Mouse (Mus musculus) heart, postnatal 0 days (tissue): ENCODE data around the gene Rnf111. TPM values are rescaled to one million over a fixed set of nuclear protein-coding genes. Genes with fewer than 3 reads are reported as not detected.

Source experiments
- ATAC-seq: fragments of 200-750 bp; cut with Nextera tagmentation; 2 replicates; pipeline ENCODE4 v1.8.0; 2017; ENCODE audit warnings: low read depth, moderate number of reproducible peaks, moderate library complexity; ENCODE audit not compliant: insufficient read depth
- DNase-seq: peaks from one replicate; pipeline ENCODE4 v3.0.0-alpha.2; 2016; ENCODE audit warnings: low spot score
- H3K27ac ChIP-seq: fragments of 300-500 bp; sonication (generic); 2 replicates; pipeline ENCODE4 v1.5.1; 2014; ENCODE audit warnings: low read depth, mild to moderate bottlenecking
- H3K27me3 ChIP-seq: fragments of 300-500 bp; sonication (generic); 2 replicates; pipeline ENCODE4 v1.6.1; 2014; ENCODE audit warnings: low read length, mixed read lengths; ENCODE audit not compliant: control insufficient read depth, insufficient read depth
- H3K36me3 ChIP-seq: fragments of 300-500 bp; sonication (generic); replicated peaks from 2 replicates; pipeline ENCODE4 v1.6.1; 2014; ENCODE audit warnings: low read length, mixed read lengths; ENCODE audit not compliant: control insufficient read depth, insufficient read depth
- H3K4me1 ChIP-seq: fragments of 300-500 bp; sonication (generic); 2 replicates; pipeline ENCODE4 v1.6.1; 2014; ENCODE audit warnings: antibody characterized with exemption; ENCODE audit not compliant: control insufficient read depth, insufficient read depth
- H3K4me2 ChIP-seq: fragments of 300-500 bp; sonication (generic); 2 replicates; pipeline ENCODE4 v1.6.1; 2014; ENCODE audit warnings: low read depth, mild to moderate bottlenecking, low read length, moderate library complexity
- H3K4me3 ChIP-seq: fragments of 300-500 bp; sonication (generic); 2 replicates; pipeline ENCODE4 v1.5.1; 2014; ENCODE audit warnings: low read depth, low read length
- H3K9ac ChIP-seq: fragments of 300-500 bp; sonication (generic); replicated peaks from 2 replicates; pipeline ENCODE4 v1.6.1; 2014; ENCODE audit warnings: low read depth, low read length, mixed read lengths
- H3K9me3 ChIP-seq: fragments of 300-500 bp; sonication (generic); replicated peaks from 2 replicates; pipeline ENCODE4 v1.6.1; 2016; ENCODE audit warnings: low read length; ENCODE audit not compliant: control insufficient read depth
- CTCF ChIP-seq: IDR thresholded peaks from 2 replicates; pipeline ENCODE4 v1.5.1; 2016; ENCODE audit warnings: antibody characterized with exemption, control low read depth, low read depth
- EP300 ChIP-seq: IDR thresholded peaks from 2 replicates; pipeline ENCODE4 v1.6.1; 2016; ENCODE audit warnings: antibody characterized with exemption, low read depth
- WGBS: fragments of 180-500 bp; shearing (Covaris S2); extraction: QIAGEN DNeasy Blood & Tissue Kit; methylation state at CpG from one replicate; pipeline ENCODE4 v1.1.7; 2014; 5-methylcytosine and 5-hydroxymethylcytosine counted together
- polyA plus RNA-seq: library from polyadenylated mRNA; unstranded; fragments of >200 nt; fragmentation: Nextera tagmentation; extraction: Ambion mirVana; gene quantifications from 2 replicates; pipeline ENCODE4 v1.2.1, GENCODE M21; 2015
- total RNA-seq: library from RNA; depleted of rRNA; stranded (reverse); fragments of >200 nt; gene quantifications from 2 replicates; pipeline ENCODE4 v1.2.3, GENCODE M21; 2014; ENCODE audit warnings: low replicate concordance

The Rnf111 gene
- total and polyA plus RNA-seq, 2 experiments from 2014 or later, result 12.0 to 26.8 TPM

GRCm38 (mm10) chr9:70496990-70497389 is 6.5 kb downstream of the Rnf111 start:
- no peak overlapping the region for H3K4me3 ChIP-seq
- no peak for DNase-seq
- H3K4me1 ChIP-seq, result peaks cover 22% of the 10 kb centered on the region
- no peak overlapping the region for H3K27ac ChIP-seq
- no peak for ATAC-seq
- no peaks in the 10 kb centered on the region for H3K9me3 ChIP-seq
- TF ChIP-seq EP300 (no peak), CTCF (no peak)
- H3K36me3 ChIP-seq, result peaks cover 13% of the 10 kb centered on the region
- H3K27me3 ChIP-seq, result no peaks in the 10 kb centered on the region
- no peak overlapping the region for H3K4me2 ChIP-seq
- no peak overlapping the region for H3K9ac ChIP-seq

DNA sequence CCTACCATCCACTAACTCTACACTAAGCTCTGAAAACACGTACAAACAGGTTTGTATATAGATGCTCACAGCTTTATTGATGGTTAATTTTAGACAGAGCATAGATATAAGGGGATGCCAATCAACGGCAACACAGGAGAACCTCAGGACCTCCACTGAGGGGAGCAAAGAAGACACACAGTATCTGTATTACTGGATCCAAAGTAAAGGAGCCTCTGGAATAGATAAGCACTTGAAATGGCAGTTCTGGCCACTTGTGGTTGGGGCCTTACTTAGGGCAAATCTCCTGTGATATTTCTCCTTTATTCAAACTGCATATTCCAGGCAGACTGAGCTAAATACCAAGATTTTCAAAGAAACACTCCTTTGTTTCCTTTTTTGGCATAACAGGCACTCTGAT is 10.5 kb downstream of the Rnf111 start:
- TF ChIP-seq CTCF (no peak), EP300 (no peak)
- H3K9me3 ChIP-seq, result no peaks in the 10 kb centered on the region
- DNase-seq, result no peak
- peaks cover 15% of the 10 kb centered on the region for H3K4me1 ChIP-seq
- whole genome bisulfite sequencing, result 72% methylated on average over 2 of the region's 2 CpGs
- ATAC-seq, result no peak
- H3K36me3 ChIP-seq, result peaks cover 26% of the 10 kb centered on the region
- H3K27ac ChIP-seq, result no peak overlapping the region
- no peak overlapping the region for H3K9ac ChIP-seq
- H3K4me2 ChIP-seq, result no peak overlapping the region
- H3K4me3 ChIP-seq, result no peak overlapping the region
- no peaks in the 10 kb centered on the region for H3K27me3 ChIP-seq

DNA sequence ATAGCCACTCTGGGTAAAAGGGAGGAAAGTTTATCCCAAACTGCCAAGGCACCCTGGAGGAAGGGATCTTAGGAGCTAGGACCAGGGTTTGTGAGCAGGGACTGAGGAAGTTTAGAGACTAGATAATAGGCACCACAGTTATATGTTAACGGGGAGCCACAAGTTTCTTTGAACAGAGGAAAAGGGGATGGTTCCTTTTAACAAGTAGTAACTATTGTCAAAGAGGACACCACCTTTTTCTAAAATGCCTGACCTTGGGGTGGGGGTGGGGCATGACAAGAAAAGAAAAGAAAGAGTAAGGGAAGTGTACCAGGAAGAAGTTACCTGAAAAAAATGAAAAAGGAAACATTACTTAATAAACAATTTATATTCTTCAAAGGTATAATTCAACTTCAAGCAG is 12.3 kb downstream of the Rnf111 start:
- no peak overlapping the region for H3K4me2 ChIP-seq
- no peaks in the 10 kb centered on the region for H3K27me3 ChIP-seq
- DNase-seq, result no peak
- no peak overlapping the region for H3K27ac ChIP-seq
- WGBS, result 70% methylated on average over 1 of the region's 1 CpGs
- no peak overlapping the region for H3K4me3 ChIP-seq
- no peak overlapping the region for H3K9ac ChIP-seq
- H3K4me1 ChIP-seq, result peaks cover 6% of the 10 kb centered on the region; the same call in 1 of the 2 replicates
- no peak for ATAC-seq
- H3K36me3 ChIP-seq, result peaks cover 31% of the 10 kb centered on the region
- TF ChIP-seq EP300 (no peak), CTCF (no peak)
- no peaks in the 10 kb centered on the region for H3K9me3 ChIP-seq

DNA sequence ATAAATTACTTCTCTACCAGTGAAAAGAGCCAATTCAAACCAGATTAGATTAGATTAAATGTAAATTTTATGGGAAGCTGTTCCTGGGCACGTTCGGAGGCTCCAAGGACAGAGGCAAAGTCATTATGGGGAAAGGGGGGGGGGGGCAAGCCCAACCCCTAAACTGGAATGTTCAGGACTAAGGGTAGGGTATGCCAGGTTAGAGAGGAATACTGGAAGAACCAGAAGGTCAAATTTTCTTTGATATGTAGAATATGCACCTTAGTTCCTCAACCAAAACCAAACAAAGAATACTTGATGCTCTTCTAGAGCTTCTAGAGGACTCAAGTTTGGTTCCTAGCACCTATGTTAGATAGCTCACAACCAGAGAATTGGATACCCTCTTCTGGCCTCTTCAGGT is 16.1 kb downstream of the Rnf111 start:
- Histone ChIP-seq H3K36me3 (peaks cover 29% of the 10 kb centered on the region; the same call in 1 of the 2 replicates), H3K27me3 (no peaks in the 10 kb centered on the region), H3K9me3 (no peaks in the 10 kb centered on the region), H3K4me3 (no peak overlapping the region), H3K4me2 (no peak overlapping the region), H3K27ac (no peak overlapping the region), H3K4me1 (peaks cover 6% of the 10 kb centered on the region; the same call in 1 of the 2 replicates), H3K9ac (no peak overlapping the region)
- no peak for TF ChIP-seq EP300
- TF ChIP-seq CTCF, result no peak
- 49% methylated on average over 2 of the region's 2 CpGs for WGBS
- ATAC-seq, result no peak
- no peak for DNase-seq

DNA sequence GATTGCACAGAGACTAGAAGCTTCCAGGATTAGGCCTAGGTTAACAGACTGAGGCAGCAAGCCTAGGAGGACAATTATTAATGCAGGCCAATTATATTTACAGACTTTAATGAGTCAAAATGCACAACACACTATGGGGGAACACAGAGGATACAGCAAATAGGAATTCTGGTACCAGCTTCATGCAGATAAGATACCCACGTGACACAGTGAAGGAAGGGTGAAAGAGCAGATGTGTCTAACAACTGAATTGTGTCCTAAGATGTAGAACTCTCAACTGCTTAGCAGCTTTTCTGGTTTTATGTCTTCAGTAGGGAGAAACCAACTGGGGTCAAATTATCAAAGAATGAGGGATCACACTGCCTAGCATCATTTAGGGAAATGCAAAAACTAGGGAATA is 17.7 kb downstream of the Rnf111 start:
- no peaks in the 10 kb centered on the region for H3K9me3 ChIP-seq
- WGBS, result 43% methylated on average over 1 of the region's 1 CpGs
- no peak overlapping the region for H3K4me3 ChIP-seq
- H3K4me1 ChIP-seq, result 0 out of 2 replicates have a peak, but pooled peaks cover under 1% of the 10 kb centered on the region
- DNase-seq (no peak), ATAC-seq (no peak)
- H3K4me2 ChIP-seq, result no peak overlapping the region
- H3K27ac ChIP-seq, result no peak overlapping the region
- TF ChIP-seq EP300, result no peak
- TF ChIP-seq CTCF, result no peak
- no peak overlapping the region for H3K9ac ChIP-seq
- no peaks in the 10 kb centered on the region for H3K27me3 ChIP-seq
- H3K36me3 ChIP-seq, result peaks cover 22% of the 10 kb centered on the region; the same call in 1 of the 2 replicates

DNA sequence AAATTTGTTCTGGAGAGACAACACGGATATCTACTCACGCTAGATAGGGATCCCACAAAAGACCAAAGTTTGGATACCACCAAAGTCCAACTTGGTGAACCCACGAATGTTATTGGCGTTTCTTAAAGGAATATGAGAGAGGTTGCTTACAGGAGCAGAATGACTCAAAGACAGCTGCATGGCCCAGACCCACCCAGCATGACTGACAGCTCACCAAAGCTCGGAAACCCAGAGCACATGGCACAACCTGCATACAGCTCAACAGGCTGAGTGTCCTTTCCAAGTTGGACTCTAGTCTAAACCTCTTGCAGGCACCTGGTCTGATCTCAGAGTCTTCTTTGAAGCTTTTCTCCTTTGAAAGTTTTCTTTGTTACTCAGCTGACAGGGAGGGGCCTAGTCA is 20.0 kb downstream of the Rnf111 start:
- Histone ChIP-seq H3K9ac (no peak overlapping the region), H3K4me3 (no peak overlapping the region), H3K4me2 (no peak overlapping the region), H3K9me3 (no peaks in the 10 kb centered on the region), H3K27me3 (no peaks in the 10 kb centered on the region), H3K27ac (no peak overlapping the region), H3K4me1 (no peaks in the 10 kb centered on the region), H3K36me3 (peaks cover 16% of the 10 kb centered on the region; the same call in 1 of the 2 replicates)
- TF ChIP-seq EP300, result no peak
- TF ChIP-seq CTCF, result no peak
- ATAC-seq, result no peak
- WGBS, result 94% methylated on average over 5 of the region's 5 CpGs
- DNase-seq, result no peak
